Mouse (Mus musculus) cerebellum, adult 9-10 months (tissue): Measurements from ENCODE around the gene 4930523C07Rik.

ENCODE experiments used
- DNase-seq: peaks from one replicate; pipeline ENCODE4 v3.0.0; 2022

Gene 4930523C07Rik

DNA sequence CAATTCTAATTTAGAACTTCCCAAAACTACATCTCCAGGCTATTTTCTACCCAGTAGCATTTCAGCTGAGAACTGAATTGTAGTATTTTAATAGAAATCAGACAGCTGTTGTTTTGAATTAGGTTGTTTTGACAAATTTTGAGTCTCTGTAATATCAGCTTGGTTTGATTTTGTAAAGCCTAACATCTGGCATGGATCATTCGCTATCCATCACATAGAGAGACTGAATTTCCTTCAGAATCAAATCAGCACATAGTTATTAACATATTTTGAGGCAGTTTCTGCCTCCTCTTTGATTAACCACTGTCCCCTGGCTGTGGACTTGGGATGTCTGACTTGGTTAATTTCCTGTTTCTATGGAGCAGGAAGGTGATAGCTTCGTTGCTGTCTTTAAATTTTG, 64.4 kb downstream of the 4930523C07Rik start:
- DNase-seq: no peak

DNA sequence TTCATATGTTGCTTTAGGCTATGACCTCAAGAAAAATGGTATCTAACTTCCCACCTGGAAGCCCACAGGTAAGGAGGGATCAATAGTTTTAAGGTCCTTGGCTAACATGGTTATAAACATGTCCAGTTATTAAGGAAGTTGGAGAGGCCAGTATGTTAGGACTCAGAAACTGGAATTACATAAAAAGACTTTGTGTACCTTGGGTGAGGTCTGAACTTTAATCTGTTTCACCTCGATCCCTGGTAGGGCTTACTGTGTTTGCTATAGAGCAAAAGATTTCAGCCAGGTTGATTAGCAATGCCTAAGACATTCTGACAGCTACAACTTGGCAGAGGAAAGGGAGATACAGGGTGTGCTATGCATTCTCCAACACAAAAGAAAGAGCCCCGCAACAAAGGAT, 79.8 kb downstream of the 4930523C07Rik start:
- no peak for DNase-seq
